Mouse (Mus musculus): ENCODE data around the gene Chat. TPM values are rescaled to one million over a fixed set of nuclear protein-coding genes. Genes with fewer than 3 reads are reported as not detected.

Gene Chat
- not detected in 2 replicates for polyA plus RNA-seq (2012; ENCODE audit: insufficient read depth, insufficient read length, missing spikeins)

DNA sequence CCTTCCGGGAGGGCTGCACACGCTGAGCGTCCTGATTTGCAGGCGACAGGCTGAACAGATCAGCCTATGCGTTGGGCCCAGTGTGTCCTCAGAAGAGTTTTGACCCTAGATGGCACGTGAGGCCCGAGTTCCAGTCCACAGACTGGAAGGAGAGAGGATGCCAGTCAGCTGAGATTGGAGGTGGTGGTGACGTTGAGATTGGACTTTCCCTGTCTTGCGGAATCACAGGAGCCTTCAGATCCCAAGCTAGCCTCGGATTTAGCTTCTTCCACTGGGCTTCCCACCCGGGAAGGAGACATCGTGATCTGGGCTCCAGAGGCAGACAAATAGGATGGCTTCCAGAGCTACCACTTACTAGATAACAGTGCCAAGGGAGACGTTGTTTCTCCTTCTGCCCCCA lies at the start of gene Chat:
Gene Chat (minus strand): TSS at position 101 of the 400 bp plus-strand sequence.
- H3K27ac ChIP-seq (ENCODE audit: insufficient read depth, low read depth, low read length): no peak within 1 kb of the TSS
- no peak for TF ChIP-seq CTCF (IDR thresholded peaks at IDR 0.05; ENCODE audit: low read depth, low read length)
- no peak for TF ChIP-seq POLR2A (IDR thresholded peaks at IDR 0.05; ENCODE audit: borderline replicate concordance, low read depth, low read length)
- H3K4me1 ChIP-seq (ENCODE audit: control insufficient read depth, insufficient read depth, low read length): no peaks in the 10 kb centered on the region
- no peak within 1 kb of the TSS for H3K4me3 ChIP-seq (ENCODE audit: insufficient read depth, low read length)

DNA sequence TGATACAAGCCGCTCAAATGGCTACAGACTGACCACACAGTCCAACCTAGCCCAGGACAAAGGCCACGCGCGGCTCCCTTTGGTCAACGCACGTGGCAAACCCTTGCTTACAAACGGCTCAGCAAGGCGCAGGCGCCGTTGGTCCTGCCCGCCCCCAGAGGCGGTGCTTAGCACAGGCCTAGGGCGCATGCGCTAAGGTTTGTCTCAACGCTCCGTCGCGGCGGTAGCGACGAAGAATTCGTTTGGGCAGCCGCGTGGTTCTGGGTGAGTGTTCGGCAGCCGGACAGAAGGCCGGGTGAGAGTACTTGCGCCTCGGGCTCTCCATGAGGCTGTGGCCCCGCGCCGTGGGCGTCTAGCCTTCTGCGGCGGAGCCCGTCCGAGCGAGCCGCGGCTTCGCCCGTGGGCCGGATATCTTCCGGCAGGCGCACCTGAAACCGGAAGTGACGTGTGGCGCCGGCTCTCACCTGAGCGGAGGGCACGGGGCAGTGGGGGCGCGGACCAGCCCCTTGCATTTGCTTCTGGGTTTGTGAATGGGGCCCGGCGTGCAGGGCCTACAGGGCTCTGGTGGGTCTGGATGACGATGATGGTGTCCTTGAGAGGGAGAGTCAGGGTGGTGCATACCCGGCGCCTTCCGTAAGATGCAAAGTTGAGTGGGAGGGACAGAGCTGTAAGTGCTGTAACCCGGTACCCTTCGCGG lies 47.7 kb upstream of the Chat start, which contains the start of gene Ercc6:
Gene Ercc6 (plus strand): TSS at position 186 of the 697 bp plus-strand sequence.
- peak within 1 kb of the TSS; percentile 88 for H3K4me3 ChIP-seq (ENCODE audit: insufficient read depth, low read length)
- peaks cover 43% of the 10 kb centered on the region for H3K4me1 ChIP-seq (ENCODE audit: control insufficient read depth, insufficient read depth, low read length)
- H3K27ac ChIP-seq (ENCODE audit: insufficient read depth, low read depth, low read length): peak within 1 kb of the TSS; percentile 10
- TF ChIP-seq POLR2A (IDR thresholded peaks at IDR 0.05; ENCODE audit: borderline replicate concordance, low read depth, low read length) (peak; percentile 77; the same call in 1 of the 2 replicates), CTCF (IDR thresholded peaks at IDR 0.05; ENCODE audit: low read depth, low read length) (no peak)

DNA sequence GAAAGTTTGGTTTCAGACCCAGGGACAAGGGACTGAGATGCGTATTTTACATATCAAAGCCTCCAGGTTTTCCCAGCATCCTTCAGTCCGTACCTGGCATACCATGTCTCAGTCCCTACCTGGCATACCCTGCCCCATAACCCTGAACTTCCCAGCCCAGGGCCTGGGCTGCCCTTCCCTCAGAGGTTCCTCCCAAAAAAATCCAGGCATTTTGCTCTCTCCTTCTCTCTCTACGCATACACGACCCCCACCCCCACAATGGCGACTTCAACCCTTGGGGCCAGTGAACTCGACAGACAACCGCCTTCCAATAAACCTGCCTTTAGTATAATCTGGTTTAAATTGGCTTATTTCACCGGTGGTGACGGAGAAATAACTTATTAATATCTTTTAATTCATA lies 47.1 kb upstream of the Chat start:
- Histone ChIP-seq H3K27ac (ENCODE audit: insufficient read depth, low read depth, low read length) (no peak overlapping the region), H3K4me1 (ENCODE audit: control insufficient read depth, insufficient read depth, low read length) (peaks cover 49% of the 10 kb centered on the region), H3K4me3 (ENCODE audit: insufficient read depth, low read length) (no peak overlapping the region)
- no peak for TF ChIP-seq CTCF (IDR thresholded peaks at IDR 0.05; ENCODE audit: low read depth, low read length)
- TF ChIP-seq POLR2A (IDR thresholded peaks at IDR 0.05; ENCODE audit: borderline replicate concordance, low read depth, low read length): no peak

- Histone ChIP-seq H3K4me1 (ENCODE audit: control insufficient read depth, insufficient read depth, low read length) (peaks cover 27% of the 10 kb centered on the region), H3K27ac (ENCODE audit: insufficient read depth, low read depth, low read length) (no peak overlapping the region), H3K4me3 (ENCODE audit: insufficient read depth, low read length) (no peak overlapping the region)
- TF ChIP-seq CTCF (IDR thresholded peaks at IDR 0.05; ENCODE audit: low read depth, low read length): no peak
- TF ChIP-seq POLR2A (IDR thresholded peaks at IDR 0.05; ENCODE audit: borderline replicate concordance, low read depth, low read length): no peak
These were observed 43.7 kb upstream of the Chat start for GRCm38 (mm10) chr14:32509443-32509961.

DNA sequence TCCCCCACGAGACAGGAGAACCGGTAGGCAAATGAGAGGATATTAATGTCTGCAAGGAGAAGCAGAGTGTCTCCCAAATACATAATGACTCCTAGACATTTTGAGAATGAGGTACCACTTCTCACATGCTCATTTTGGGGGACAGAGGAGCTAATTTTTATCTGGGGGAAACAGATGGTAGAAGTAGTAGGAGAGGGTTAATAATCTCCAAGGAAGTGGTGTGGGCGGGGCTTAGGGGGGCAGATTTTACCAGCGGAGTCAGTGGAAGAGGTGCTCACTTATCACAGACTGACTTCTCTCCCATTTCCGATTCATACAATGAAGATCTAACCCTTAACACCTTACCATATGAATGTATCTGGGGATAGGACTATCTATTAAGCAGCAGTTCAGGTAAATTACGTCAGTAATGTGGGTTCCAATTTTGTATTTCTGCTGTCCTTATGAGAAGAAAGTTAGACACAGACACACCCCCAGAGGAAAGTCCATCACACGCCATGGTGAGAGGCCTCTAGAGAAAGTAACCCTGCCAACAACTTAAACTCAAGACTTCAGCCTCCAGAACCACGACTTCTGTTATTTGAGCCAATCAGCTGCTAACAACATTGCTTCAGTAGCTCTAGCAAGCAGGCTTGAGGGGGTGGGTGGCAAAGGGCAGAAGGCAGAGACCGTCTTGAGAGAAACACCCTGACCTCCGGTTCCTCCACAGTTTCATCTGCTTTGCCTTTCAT lies 42.5 kb upstream of the Chat start:
- no peak overlapping the region for H3K27ac ChIP-seq (ENCODE audit: insufficient read depth, low read depth, low read length)
- H3K4me3 ChIP-seq (ENCODE audit: insufficient read depth, low read length): no peak overlapping the region
- TF ChIP-seq POLR2A (IDR thresholded peaks at IDR 0.05; ENCODE audit: borderline replicate concordance, low read depth, low read length) (no peak), CTCF (IDR thresholded peaks at IDR 0.05; ENCODE audit: low read depth, low read length) (no peak)
- H3K4me1 ChIP-seq (ENCODE audit: control insufficient read depth, insufficient read depth, low read length): peaks cover 26% of the 10 kb centered on the region

DNA sequence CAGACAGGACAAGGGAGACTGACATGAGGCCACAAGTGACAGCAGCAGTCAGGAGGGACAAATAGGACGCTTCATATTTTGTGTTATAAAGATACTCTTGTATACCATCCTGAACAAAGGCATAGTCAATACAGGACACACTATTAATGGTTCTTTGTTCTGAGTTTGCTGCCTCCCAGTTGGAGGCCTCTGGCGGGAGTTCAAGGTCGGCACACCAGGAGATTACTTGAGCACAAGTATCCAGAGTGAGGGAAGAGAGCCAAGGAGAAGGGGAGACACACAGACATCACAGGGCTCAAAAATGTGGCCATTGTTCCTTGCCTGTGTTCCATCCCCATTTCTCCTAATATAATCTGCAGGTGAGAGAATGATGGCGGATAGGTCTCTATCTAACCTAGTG lies 41.4 kb upstream of the Chat start:
- TF ChIP-seq CTCF (IDR thresholded peaks at IDR 0.05; ENCODE audit: low read depth, low read length) (no peak), POLR2A (IDR thresholded peaks at IDR 0.05; ENCODE audit: borderline replicate concordance, low read depth, low read length) (no peak)
- Histone ChIP-seq H3K27ac (ENCODE audit: insufficient read depth, low read depth, low read length) (no peak overlapping the region), H3K4me3 (ENCODE audit: insufficient read depth, low read length) (no peak overlapping the region), H3K4me1 (ENCODE audit: control insufficient read depth, insufficient read depth, low read length) (peaks cover 25% of the 10 kb centered on the region)

DNA sequence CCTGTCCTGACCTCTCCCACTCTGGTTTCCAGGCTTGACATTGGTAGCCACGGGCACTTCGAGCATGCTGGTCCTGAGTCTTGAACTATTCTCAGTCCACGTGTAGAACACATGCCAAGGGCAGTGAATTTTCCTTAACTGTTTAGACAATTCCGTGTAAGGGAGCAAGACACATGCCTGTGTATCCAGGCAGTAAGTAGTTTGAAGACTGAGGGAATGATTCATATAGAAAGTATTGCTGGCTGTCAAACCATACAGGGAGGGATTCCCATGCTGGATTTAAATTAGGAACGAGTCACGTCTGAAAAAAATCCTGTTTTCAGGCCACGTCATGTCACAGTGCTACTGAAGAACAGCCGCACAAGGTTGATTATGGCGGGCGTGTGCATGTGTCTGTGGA lies 40.5 kb upstream of the Chat start:
- H3K27ac ChIP-seq (ENCODE audit: insufficient read depth, low read depth, low read length): no peak overlapping the region
- peaks cover 25% of the 10 kb centered on the region for H3K4me1 ChIP-seq (ENCODE audit: control insufficient read depth, insufficient read depth, low read length)
- H3K4me3 ChIP-seq (ENCODE audit: insufficient read depth, low read length): no peak overlapping the region

DNA sequence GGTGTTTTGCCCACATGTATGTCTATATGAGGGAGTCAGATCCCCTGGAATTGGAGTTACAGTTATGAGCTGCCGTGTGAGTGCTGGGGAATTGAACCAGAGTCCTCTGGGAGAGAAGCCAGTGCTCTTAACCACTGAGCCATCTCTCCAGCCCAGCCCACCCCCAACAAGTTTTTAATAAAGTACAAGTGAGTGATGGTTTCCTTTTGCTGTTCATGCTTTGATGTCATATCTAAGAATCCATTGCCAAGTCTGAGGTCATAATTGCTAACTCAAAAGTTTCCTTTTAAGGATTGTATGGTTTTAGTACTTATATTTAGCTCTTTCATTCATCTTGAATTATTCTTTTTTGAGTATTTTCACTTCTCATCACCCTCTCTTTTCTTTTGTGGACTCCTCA lies 38.1 kb upstream of the Chat start:
- TF ChIP-seq POLR2A (IDR thresholded peaks at IDR 0.05; ENCODE audit: borderline replicate concordance, low read depth, low read length): no peak
- TF ChIP-seq CTCF (IDR thresholded peaks at IDR 0.05; ENCODE audit: low read depth, low read length): no peak
- Histone ChIP-seq H3K4me1 (ENCODE audit: control insufficient read depth, insufficient read depth, low read length) (peaks cover 17% of the 10 kb centered on the region), H3K4me3 (ENCODE audit: insufficient read depth, low read length) (no peak overlapping the region), H3K27ac (ENCODE audit: insufficient read depth, low read depth, low read length) (no peak overlapping the region)

More for the DNA sequence above, 40.5 kb upstream of the Chat start:
- TF ChIP-seq POLR2A (IDR thresholded peaks at IDR 0.05; ENCODE audit: borderline replicate concordance, low read depth, low read length): no peak
- TF ChIP-seq CTCF (IDR thresholded peaks at IDR 0.05; ENCODE audit: low read depth, low read length): no peak

GRCm38 (mm10) chr14:32502764-32503688 lies 37.2 kb upstream of the Chat start:
- TF ChIP-seq POLR2A (IDR thresholded peaks at IDR 0.05; ENCODE audit: borderline replicate concordance, low read depth, low read length) (no peak), CTCF (IDR thresholded peaks at IDR 0.05; ENCODE audit: low read depth, low read length) (no peak)
- peaks cover 8% of the 10 kb centered on the region for H3K4me1 ChIP-seq (ENCODE audit: control insufficient read depth, insufficient read depth, low read length)
- no peak overlapping the region for H3K4me3 ChIP-seq (ENCODE audit: insufficient read depth, low read length)
- H3K27ac ChIP-seq (ENCODE audit: insufficient read depth, low read depth, low read length): no peak overlapping the region

Data from bone marrow macrophage, adult 2 months (primary cell).